Mouse (Mus musculus) kidney, adult 2 months (tissue): ENCODE results near the gene Zfp629.

Experiments used
- CTCF ChIP-seq: fragments of 200-500 bp; conservative IDR thresholded peaks from 2 replicates; pipeline ENCODE4 v1.5.1; 2011; ENCODE audit warnings: low read depth, mild to moderate bottlenecking, control low read depth, low read length, moderate library complexity, mixed read lengths; ENCODE audit not compliant: insufficient read depth, insufficient read length
- POLR2A ChIP-seq: fragments of 200-500 bp; IDR thresholded peaks from one replicate; pipeline ENCODE4 v1.6.1; 2011; ENCODE audit warnings: low read depth, low read length, control low read depth

- TF ChIP-seq CTCF = no peak
- no peak for TF ChIP-seq POLR2A
Observed at GRCm38 (mm10) chr7:127662926-127663325, 47.3 kb upstream of the Zfp629 start.
